Mouse (Mus musculus) right cerebral cortex, postnatal 10 days (tissue): ENCODE measurements at regions not wholly inside any gene's neighbourhood (a gene's known extent, or its start where the extent isn't known, plus 50 kb on each side); places are given as distances from the start of the nearest gene placed in this dataset.

ENCODE experiments used
- DNase-seq, 2 experiments: peaks; one replicate each; pipeline ENCODE4 v3.0.0; 2021; ENCODE audit warnings: low spot score in 2 of 2

- peak in 1 of 2 experiments; percentile 24 for DNase-seq
These were observed 431.3 kb upstream of the Reg3g start for GRCm38 (mm10) chr6:78899952-78900351.

GRCm38 (mm10) chr6:78892730-78893129, 424.1 kb upstream of the Reg3g start:
- DNase-seq: no peak

GRCm38 (mm10) chr6:78863031-78863430, 394.4 kb upstream of the Reg3g start:
- DNase-seq: no peak

- no peak for DNase-seq
These were observed 372.6 kb upstream of the Reg3g start for GRCm38 (mm10) chr6:78841261-78841660.

- no peak for DNase-seq
These were observed 357.4 kb upstream of the Reg3g start for GRCm38 (mm10) chr6:78825901-78826629.

GRCm38 (mm10) chr6:78821251-78821650, 352.6 kb upstream of the Reg3g start:
- DNase-seq: no peak

GRCm38 (mm10) chr6:78797013-78797412, 328.3 kb upstream of the Reg3g start:
- no peak for DNase-seq

- no peak for DNase-seq
These were observed 320.3 kb upstream of the Reg3g start for GRCm38 (mm10) chr6:78788972-78789371.

- DNase-seq: no peak
These were observed 288.9 kb upstream of the Reg3g start for GRCm38 (mm10) chr6:78757619-78758018.
